Mouse (Mus musculus) mature B cell (primary cell): ENCODE results near the gene Mlxip.

Experiments
- in situ Hi-C: fragments of 300-500 bp; cut with MboI; formaldehyde crosslinking; loops from 2 replicates; pipeline ENCODE4 v1.14.3; 2019

Gene Mlxip

GRCm38 (mm10) chr5:123381968-123382367 is 12.6 kb upstream of the Mlxip start:
- in situ Hi-C loops: loop anchor here (10.0 kb wide), 1 partner anchor 53 kb away; no protein-coding TSS in a partner anchor

GRCm38 (mm10) chr5:123382686-123383085 is 11.9 kb upstream of the Mlxip start:
- in situ Hi-C loops: loop anchor here (10.0 kb wide), 1 partner anchor 52 kb away; no protein-coding TSS in a partner anchor

- in situ Hi-C loops: loop anchor here (10.0 kb wide), 1 partner anchor 46 kb away; no protein-coding TSS in a partner anchor
These were observed 6.1 kb upstream of the Mlxip start for GRCm38 (mm10) chr5:123388452-123388851.

GRCm38 (mm10) chr5:123390536-123391441 is 3.8 kb upstream of the Mlxip start:
- in situ Hi-C loops: no loop called here

- in situ Hi-C loops: no loop called here
These were observed 3.2 kb upstream of the Mlxip start for GRCm38 (mm10) chr5:123391442-123391809.

GRCm38 (mm10) chr5:123393786-123394302 is 754 bp upstream of the Mlxip start:
- in situ Hi-C loops: no loop called here

- in situ Hi-C loops: no loop called here
These were observed 621 bp downstream of the Mlxip start for GRCm38 (mm10) chr5:123394957-123395881.

- in situ Hi-C loops: no loop called here
These were observed 2.4 kb downstream of the Mlxip start for GRCm38 (mm10) chr5:123396901-123397464.

- in situ Hi-C loops: no loop called here
These were observed 3.2 kb downstream of the Mlxip start for GRCm38 (mm10) chr5:123397786-123398185.

- in situ Hi-C loops: no loop called here
These were observed 4.4 kb downstream of the Mlxip start for GRCm38 (mm10) chr5:123398856-123399498.

GRCm38 (mm10) chr5:123404480-123404879 is 9.9 kb downstream of the Mlxip start:
- in situ Hi-C loops: no loop called here

GRCm38 (mm10) chr5:123406952-123407351 is 12.4 kb downstream of the Mlxip start:
- in situ Hi-C loops: no loop called here

- in situ Hi-C loops: no loop called here
These were observed 13.6 kb downstream of the Mlxip start for GRCm38 (mm10) chr5:123408176-123408575.

GRCm38 (mm10) chr5:123412193-123412592 is 17.6 kb downstream of the Mlxip start:
- in situ Hi-C loops: no loop called here

GRCm38 (mm10) chr5:123413866-123414363 is 19.3 kb downstream of the Mlxip start:
- in situ Hi-C loops: no loop called here

- in situ Hi-C loops: no loop called here
These were observed 21.6 kb downstream of the Mlxip start for GRCm38 (mm10) chr5:123416149-123416548.

GRCm38 (mm10) chr5:123416566-123417518 is 22.2 kb downstream of the Mlxip start:
- in situ Hi-C loops: no loop called here

GRCm38 (mm10) chr5:123423885-123424284 is 29.3 kb downstream of the Mlxip start:
- in situ Hi-C loops: no loop called here

GRCm38 (mm10) chr5:123427556-123427955 is 33.0 kb downstream of the Mlxip start:
- in situ Hi-C loops: no loop called here
